Mouse (Mus musculus) intestine, embryonic 14.5 days (tissue): ENCODE results near the gene Ctnnd1. TPM values are rescaled to one million over a fixed set of nuclear protein-coding genes. Genes with fewer than 3 reads are reported as not detected.

Experiments
- ATAC-seq: fragments of 200-750 bp; cut with Nextera tagmentation; replicated peaks from 2 replicates; pipeline ENCODE4 v1.8.0; 2017; ENCODE audit warnings: low read depth, moderate number of reproducible peaks, moderate TSS enrichment, moderate library complexity; ENCODE audit not compliant: low FRiP score, low TSS enrichment
- DNase-seq: peaks from one replicate; pipeline ENCODE4 v3.0.0-alpha.2; 2018; ENCODE audit warnings: low spot score
- H3K27ac ChIP-seq: fragments of 300-500 bp; sonication (generic); 2 replicates; pipeline ENCODE4 v1.5.1; 2014; ENCODE audit warnings: low read depth, mild to moderate bottlenecking, control low read depth
- H3K27me3 ChIP-seq: fragments of 300-500 bp; sonication (generic); replicated peaks from 2 replicates; pipeline ENCODE4 v1.6.1; 2014; ENCODE audit warnings: low read length, control low read depth; ENCODE audit not compliant: control insufficient read depth, insufficient read depth
- H3K36me3 ChIP-seq: fragments of 300-500 bp; sonication (generic); 2 replicates; pipeline ENCODE4 v1.6.1; 2014; ENCODE audit warnings: low read length, control low read depth; ENCODE audit not compliant: control insufficient read depth, insufficient read depth
- H3K4me1 ChIP-seq: fragments of 300-500 bp; sonication (generic); replicated peaks from 2 replicates; pipeline ENCODE4 v1.6.1; 2014; ENCODE audit warnings: low read length, control low read depth, mixed read lengths; ENCODE audit not compliant: control insufficient read depth, insufficient read depth
- H3K4me2 ChIP-seq: fragments of 300-500 bp; sonication (generic); 2 replicates; pipeline ENCODE4 v1.6.1; 2014; ENCODE audit warnings: low read length
- H3K4me3 ChIP-seq: fragments of 300-500 bp; sonication (generic); 2 replicates; pipeline ENCODE4 v1.5.1; 2014; ENCODE audit warnings: low read depth, low read length, control low read depth, mixed read lengths
- H3K9ac ChIP-seq: fragments of 300-500 bp; sonication (generic); 2 replicates; pipeline ENCODE4 v1.6.1; 2014; ENCODE audit warnings: mild to moderate bottlenecking, low read length
- H3K9me3 ChIP-seq: fragments of 300-500 bp; sonication (generic); 2 replicates; pipeline ENCODE4 v1.6.1; 2016; ENCODE audit warnings: low read length, control low read depth; ENCODE audit not compliant: control insufficient read depth
- WGBS: fragments of 180-500 bp; shearing (Covaris S2); extraction: QIAGEN DNeasy Blood & Tissue Kit; methylation state at CpG from one replicate; pipeline ENCODE4 v1.1.7; 2014; 5-methylcytosine and 5-hydroxymethylcytosine counted together
- polyA plus RNA-seq: library from polyadenylated mRNA; unstranded; fragments of >200 nt; fragmentation: Nextera tagmentation; extraction: Ambion mirVana; gene quantifications from 2 replicates; pipeline ENCODE4 v1.2.1, GENCODE M21; 2014

The Ctnnd1 gene
- polyA plus RNA-seq, 1 experiment from 2014 or later: 59.5 TPM

- Histone ChIP-seq H3K4me2 (no peak overlapping the region), H3K4me1 (peaks cover 19% of the 10 kb centered on the region), H3K4me3 (no peak overlapping the region), H3K36me3 (peaks cover 30% of the 10 kb centered on the region), H3K9ac (no peak overlapping the region), H3K27me3 (no peaks in the 10 kb centered on the region), H3K27ac (peak overlapping the region; percentile 24), H3K9me3 (no peaks in the 10 kb centered on the region)
- ATAC-seq (no peak), DNase-seq (no peak)
- 66% methylated on average over 7 of the region's 7 CpGs for WGBS
These were observed 24.1 kb downstream of the Ctnnd1 start for GRCm38 (mm10) chr2:84626366-84626975.

- WGBS: 95% methylated on average over 17 of the region's 17 CpGs
These were observed 26.4 kb downstream of the Ctnnd1 start for GRCm38 (mm10) chr2:84624201-84624600.

DNA sequence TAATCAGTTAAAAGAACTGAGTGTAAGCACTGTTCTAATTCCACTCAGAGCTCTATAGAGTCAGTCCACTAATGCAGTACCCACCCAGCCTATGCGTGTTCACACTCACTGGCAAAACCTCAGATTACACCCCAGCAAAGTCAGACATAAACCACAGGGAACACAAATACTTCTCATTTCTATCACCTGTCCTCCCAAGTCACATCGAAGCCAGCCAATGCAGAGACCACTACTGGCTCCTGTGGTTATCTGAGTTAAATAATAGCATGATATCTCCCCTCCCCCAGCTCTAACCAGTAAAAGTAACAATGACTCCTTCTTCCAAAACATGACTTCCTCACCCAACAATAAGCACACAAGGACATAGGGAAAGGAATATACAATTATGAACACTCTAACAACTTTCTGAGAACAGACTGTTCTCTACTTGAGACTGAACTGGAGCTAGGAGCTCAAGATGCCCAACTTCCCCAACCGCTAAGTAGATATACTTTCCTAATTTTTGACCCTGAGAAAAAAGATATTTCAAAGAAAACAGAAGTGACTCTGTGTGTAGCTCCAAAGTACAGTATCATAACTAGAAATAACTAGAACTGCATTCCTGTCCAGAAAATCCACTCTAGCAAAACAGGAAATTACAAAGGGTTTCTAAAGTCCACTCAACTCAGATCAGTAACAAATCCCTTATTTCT lies 27.0 kb downstream of the Ctnnd1 start:
- peaks cover 43% of the 10 kb centered on the region for H3K36me3 ChIP-seq
- H3K4me3 ChIP-seq: no peak overlapping the region
- no peak overlapping the region for H3K9ac ChIP-seq
- ATAC-seq (no peak), DNase-seq (no peak)
- no peaks in the 10 kb centered on the region for H3K9me3 ChIP-seq
- WGBS: 90% methylated on average over 3 of the region's 3 CpGs
- peaks cover 19% of the 10 kb centered on the region for H3K4me1 ChIP-seq
- H3K4me2 ChIP-seq: no peak overlapping the region
- no peaks in the 10 kb centered on the region for H3K27me3 ChIP-seq
- peak overlapping the region; percentile 27; the same call in 1 of the 2 replicates for H3K27ac ChIP-seq

More at GRCm38 (mm10) chr2:84624201-84624600, 26.4 kb downstream of the Ctnnd1 start:
- peaks cover 44% of the 10 kb centered on the region for H3K36me3 ChIP-seq
- H3K9me3 ChIP-seq: no peaks in the 10 kb centered on the region
- H3K4me1 ChIP-seq: peaks cover 19% of the 10 kb centered on the region
- no peak for ATAC-seq
- peak overlapping the region; percentile 27; the same call in 1 of the 2 replicates for H3K27ac ChIP-seq
- no peaks in the 10 kb centered on the region for H3K27me3 ChIP-seq
- no peak overlapping the region for H3K9ac ChIP-seq
- DNase-seq: no peak
- H3K4me2 ChIP-seq: no peak overlapping the region
- no peak overlapping the region for H3K4me3 ChIP-seq

GRCm38 (mm10) chr2:84622668-84623067 lies 27.9 kb downstream of the Ctnnd1 start:
- no peaks in the 10 kb centered on the region for H3K9me3 ChIP-seq
- H3K4me3 ChIP-seq: no peak overlapping the region
- no peaks in the 10 kb centered on the region for H3K27me3 ChIP-seq
- no peak for ATAC-seq
- H3K9ac ChIP-seq: no peak overlapping the region
- H3K36me3 ChIP-seq: peaks cover 46% of the 10 kb centered on the region
- no peak overlapping the region for H3K4me2 ChIP-seq
- no peak overlapping the region for H3K27ac ChIP-seq
- peaks cover 18% of the 10 kb centered on the region for H3K4me1 ChIP-seq
- 77% methylated on average over 2 of the region's 2 CpGs for WGBS
- no peak for DNase-seq

GRCm38 (mm10) chr2:84619646-84620340 lies 30.8 kb downstream of the Ctnnd1 start:
- ATAC-seq (0 out of 2 replicates have a peak, but pooled peaks have one; percentile 17), DNase-seq (no peak)
- Histone ChIP-seq H3K4me2 (no peak overlapping the region), H3K4me3 (no peak overlapping the region), H3K9me3 (no peaks in the 10 kb centered on the region), H3K27ac (no peak overlapping the region), H3K36me3 (peaks cover 68% of the 10 kb centered on the region), H3K27me3 (no peaks in the 10 kb centered on the region), H3K9ac (no peak overlapping the region), H3K4me1 (no peaks in the 10 kb centered on the region; the same call in 1 of the 2 replicates)
- 96% methylated on average over 21 of the region's 21 CpGs for WGBS

DNA sequence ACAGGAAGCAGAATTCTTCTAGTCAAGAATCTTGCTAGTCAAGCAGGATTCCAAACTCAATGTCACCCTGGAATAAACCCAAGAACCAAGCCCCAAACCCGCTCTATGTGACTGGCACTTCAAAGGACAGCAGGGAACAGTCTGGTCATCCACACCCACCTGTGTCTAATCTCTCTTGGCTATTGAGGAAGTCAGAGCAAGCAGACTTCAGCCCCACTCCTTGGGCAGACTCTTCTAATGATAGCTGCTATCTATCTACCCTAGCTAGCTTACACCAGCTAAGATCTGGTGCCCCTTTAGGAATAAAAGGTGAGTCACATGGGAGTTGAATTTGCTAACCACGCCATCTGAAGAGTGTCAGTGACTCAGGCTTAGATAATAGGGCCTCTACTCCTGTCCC lies 31.7 kb downstream of the Ctnnd1 start:
- Histone ChIP-seq H3K9ac (no peak overlapping the region), H3K4me1 (no peaks in the 10 kb centered on the region; the same call in 1 of the 2 replicates), H3K36me3 (peaks cover 68% of the 10 kb centered on the region), H3K27me3 (no peaks in the 10 kb centered on the region), H3K9me3 (no peaks in the 10 kb centered on the region), H3K4me2 (no peak overlapping the region), H3K4me3 (no peak overlapping the region), H3K27ac (peak overlapping the region; percentile 12; the same call in 1 of the 2 replicates)
- WGBS: 67% methylated on average over 2 of the region's 2 CpGs
- ATAC-seq (peak; percentile 74), DNase-seq (no peak)

DNA sequence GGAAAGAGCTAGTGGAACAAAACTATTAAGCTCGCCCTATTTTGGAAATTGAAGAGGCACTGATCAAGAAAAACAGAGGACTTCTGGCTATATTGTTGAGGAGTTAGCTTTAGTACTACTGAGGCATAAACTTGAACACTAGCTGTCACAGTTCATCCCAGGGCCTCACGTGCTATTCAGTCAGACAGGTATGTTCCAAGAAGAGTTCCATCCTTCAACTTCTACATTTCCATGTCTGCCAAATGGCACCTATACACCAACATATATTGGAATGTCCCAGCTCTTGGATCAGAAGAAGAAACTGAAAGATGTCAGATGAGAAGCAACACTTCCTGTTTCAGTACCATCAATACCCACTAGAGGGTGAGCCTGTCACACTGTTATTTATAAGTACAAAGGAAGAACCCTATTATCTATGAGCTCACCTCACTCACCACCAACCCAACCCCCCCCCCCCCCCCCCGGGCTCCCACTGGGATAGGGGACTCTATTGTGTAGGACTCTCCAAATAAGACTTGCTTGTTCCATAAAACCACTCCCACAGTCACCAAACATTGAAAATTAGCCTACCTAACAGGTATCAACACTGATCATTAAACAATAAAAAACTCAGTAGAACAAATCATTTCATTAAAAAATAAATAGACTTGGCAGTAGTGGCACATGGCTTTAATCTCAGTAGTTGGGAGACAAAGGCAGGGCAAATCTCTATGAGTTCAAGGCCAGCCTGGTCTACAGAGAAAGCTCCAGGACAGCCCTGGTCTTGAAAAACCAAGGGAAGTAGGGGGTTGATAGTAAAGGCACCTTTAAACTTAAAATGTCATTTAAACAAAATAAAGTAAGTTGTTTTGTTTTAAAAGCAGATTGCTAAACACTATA lies 32.7 kb downstream of the Ctnnd1 start:
- H3K27ac ChIP-seq: no peak overlapping the region
- 76% methylated on average over 3 of the region's 3 CpGs for WGBS
- H3K27me3 ChIP-seq: no peaks in the 10 kb centered on the region
- no peaks in the 10 kb centered on the region for H3K9me3 ChIP-seq
- no peaks in the 10 kb centered on the region for H3K4me1 ChIP-seq
- peak; percentile 69; the same call in 1 of the 2 replicates for ATAC-seq
- no peak overlapping the region for H3K4me3 ChIP-seq
- no peak for DNase-seq
- peaks cover 75% of the 10 kb centered on the region for H3K36me3 ChIP-seq
- H3K9ac ChIP-seq: no peak overlapping the region
- no peak overlapping the region for H3K4me2 ChIP-seq

- Histone ChIP-seq H3K4me2 (no peak overlapping the region), H3K27ac (no peak overlapping the region), H3K4me3 (no peak overlapping the region), H3K9ac (no peak overlapping the region), H3K9me3 (no peaks in the 10 kb centered on the region), H3K36me3 (peaks cover 100% of the 10 kb centered on the region), H3K27me3 (no peaks in the 10 kb centered on the region), H3K4me1 (no peaks in the 10 kb centered on the region)
- DNase-seq (no peak), ATAC-seq (no peak)
- WGBS: 93% methylated on average over 6 of the region's 6 CpGs
These were observed 37.8 kb downstream of the Ctnnd1 start for GRCm38 (mm10) chr2:84612764-84613163.
